Mouse (Mus musculus) olfactory bulb, adult 2 months (tissue): ENCODE results near the gene Ppil3. TPM values are rescaled to one million over a fixed set of nuclear protein-coding genes. Genes with fewer than 3 reads are reported as not detected.
A peak's percentile ranks its signal among the peaks of the same experiment; 100 is the strongest.

Experiments
- H3K27ac ChIP-seq: fragments of 200-500 bp; 2 replicates; pipeline ENCODE4 v1.5.1; 2012; ENCODE audit warnings: low read depth, low read length; ENCODE audit not compliant: insufficient read depth
- H3K4me1 ChIP-seq: fragments of 200-500 bp; 2 replicates; pipeline ENCODE4 v1.6.1; 2012; ENCODE audit warnings: low read length; ENCODE audit not compliant: control insufficient read depth, insufficient read depth
- H3K4me3 ChIP-seq: fragments of 200-500 bp; 2 replicates; pipeline ENCODE4 v1.5.1; 2012; ENCODE audit warnings: mild to moderate bottlenecking, low read depth, low read length, moderate library complexity; ENCODE audit not compliant: insufficient read depth
- CTCF ChIP-seq: fragments of 200-500 bp; IDR thresholded peaks from 2 replicates; pipeline ENCODE4 v1.5.1; 2012; ENCODE audit warnings: low read depth, mild to moderate bottlenecking, low read length, moderate library complexity; ENCODE audit not compliant: insufficient read depth
- POLR2A ChIP-seq: fragments of 200-500 bp; IDR thresholded peaks from 2 replicates; pipeline ENCODE4 v1.6.1; 2012; ENCODE audit warnings: mild to moderate bottlenecking, low read depth, low read length, moderate library complexity; ENCODE audit not compliant: insufficient read depth
- WGBS: fragments of 180-500 bp; shearing (Covaris S2); methylation state at CpG from one replicate; pipeline ENCODE4 v1.1.7; 2018; 5-methylcytosine and 5-hydroxymethylcytosine counted together
- polyA plus RNA-seq: library from polyadenylated mRNA; stranded (reverse); fragments of >200 nt; gene quantifications from 2 replicates; pipeline ENCODE4 v1.2.4, GENCODE M21; 2012; ENCODE audit warnings: low replicate concordance; ENCODE audit not compliant: missing spikeins, insufficient read depth, insufficient read length

The Ppil3 gene
- polyA plus RNA-seq, 1 experiment, result not detected

GRCm38 (mm10) chr1:58454316-58454715 is 9.0 kb upstream of the Ppil3 start:
- Histone ChIP-seq H3K4me3 (no peak overlapping the region), H3K27ac (no peak overlapping the region), H3K4me1 (no peaks in the 10 kb centered on the region)
- 94% methylated on average over 6 of the region's 6 CpGs for WGBS
- TF ChIP-seq CTCF (no peak), POLR2A (no peak)

- Histone ChIP-seq H3K27ac (no peak overlapping the region), H3K4me1 (peaks cover 2% of the 10 kb centered on the region; the same call in 1 of the 2 replicates), H3K4me3 (no peak overlapping the region)
- WGBS, result 91% methylated on average over 7 of the region's 7 CpGs
- no peak for TF ChIP-seq POLR2A
- TF ChIP-seq CTCF, result no peak
Measured at GRCm38 (mm10) chr1:58448396-58448795, 3.1 kb upstream of the Ppil3 start.

GRCm38 (mm10) chr1:58447766-58448165 is 2.5 kb upstream of the Ppil3 start:
- Histone ChIP-seq H3K4me1 (peaks cover 2% of the 10 kb centered on the region; the same call in 1 of the 2 replicates), H3K27ac (no peak overlapping the region)
- TF ChIP-seq CTCF (no peak), POLR2A (no peak)

GRCm38 (mm10) chr1:58445861-58446260 is 575 bp upstream of the Ppil3 start:
- WGBS, result under 1% methylated on average over 11 of the region's 11 CpGs
- Histone ChIP-seq H3K27ac (peak overlapping the region; percentile 59), H3K4me1 (peaks cover 2% of the 10 kb centered on the region; the same call in 1 of the 2 replicates), H3K4me3 (peak overlapping the region; percentile 85)
- TF ChIP-seq POLR2A (no peak), CTCF (no peak)

More at GRCm38 (mm10) chr1:58447766-58448165, 2.5 kb upstream of the Ppil3 start:
- WGBS, result 95% methylated on average over 7 of the region's 7 CpGs
- no peak overlapping the region for H3K4me3 ChIP-seq

GRCm38 (mm10) chr1:58444691-58445090 is 595 bp downstream of the Ppil3 start:
- Histone ChIP-seq H3K27ac (no peak overlapping the region), H3K4me1 (peaks cover 2% of the 10 kb centered on the region; the same call in 1 of the 2 replicates), H3K4me3 (peak overlapping the region; percentile 85)
- 9% methylated on average over 10 of the region's 10 CpGs for WGBS
- TF ChIP-seq CTCF, result no peak
- no peak for TF ChIP-seq POLR2A

- Histone ChIP-seq H3K4me3 (no peak overlapping the region), H3K27ac (no peak overlapping the region), H3K4me1 (peaks cover 7% of the 10 kb centered on the region)
- no peak for TF ChIP-seq POLR2A
- TF ChIP-seq CTCF, result no peak
- WGBS, result 94% methylated on average over 3 of the region's 3 CpGs
Measured at GRCm38 (mm10) chr1:58424551-58424950, 20.7 kb downstream of the Ppil3 start.

- peak; percentile 98 for TF ChIP-seq POLR2A
- TF ChIP-seq CTCF, result 0 out of 2 replicates have a peak, but pooled peaks have one; percentile 23
- under 1% methylated on average over 79 of the region's 79 CpGs for WGBS
- Histone ChIP-seq H3K4me1 (peaks cover 7% of the 10 kb centered on the region), H3K4me3 (peak within 1 kb of the TSS; percentile 93), H3K27ac (peak within 1 kb of the TSS; percentile 99)
Measured at GRCm38 (mm10) chr1:58423371-58424248, 21.7 kb downstream of the Ppil3 start, which contains the start of gene Clk1. TSS of gene Clk1 (minus strand) at chr1:58424066.

GRCm38 (mm10) chr1:58422879-58423278 is 22.4 kb downstream of the Ppil3 start:
- no peak for TF ChIP-seq CTCF
- no peak for TF ChIP-seq POLR2A
- Histone ChIP-seq H3K27ac (peak overlapping the region; percentile 99), H3K4me3 (peak overlapping the region; percentile 93), H3K4me1 (peaks cover 7% of the 10 kb centered on the region)
- WGBS, result under 1% methylated on average over 13 of the region's 13 CpGs

GRCm38 (mm10) chr1:58420961-58421360 is 24.3 kb downstream of the Ppil3 start:
- Histone ChIP-seq H3K27ac (no peak overlapping the region), H3K4me1 (peaks cover 7% of the 10 kb centered on the region), H3K4me3 (no peak overlapping the region)
- 20% methylated on average over 7 of the region's 7 CpGs for WGBS
- TF ChIP-seq POLR2A (no peak), CTCF (no peak)
